Mouse (Mus musculus) bone marrow macrophage, adult 2 months (primary cell): ENCODE results near the gene Smim22.

Source experiments
- CTCF ChIP-seq: IDR thresholded peaks from 2 replicates; pipeline ENCODE4 v1.5.1; 2012; ENCODE audit warnings: low read depth, mild to moderate bottlenecking, low read length, moderate library complexity
- POLR2A ChIP-seq: IDR thresholded peaks from 2 replicates; pipeline ENCODE4 v1.6.1; 2012; ENCODE audit warnings: mild to moderate bottlenecking, low read depth, low read length, borderline replicate concordance

GRCm38 (mm10) chr16:4998984-4999383 is 8.1 kb upstream of the Smim22 start:
- no peak for TF ChIP-seq POLR2A
- TF ChIP-seq CTCF: no peak
